ENCODE assay signal across 8 mouse cellular contexts in the genomic region with DNA sequence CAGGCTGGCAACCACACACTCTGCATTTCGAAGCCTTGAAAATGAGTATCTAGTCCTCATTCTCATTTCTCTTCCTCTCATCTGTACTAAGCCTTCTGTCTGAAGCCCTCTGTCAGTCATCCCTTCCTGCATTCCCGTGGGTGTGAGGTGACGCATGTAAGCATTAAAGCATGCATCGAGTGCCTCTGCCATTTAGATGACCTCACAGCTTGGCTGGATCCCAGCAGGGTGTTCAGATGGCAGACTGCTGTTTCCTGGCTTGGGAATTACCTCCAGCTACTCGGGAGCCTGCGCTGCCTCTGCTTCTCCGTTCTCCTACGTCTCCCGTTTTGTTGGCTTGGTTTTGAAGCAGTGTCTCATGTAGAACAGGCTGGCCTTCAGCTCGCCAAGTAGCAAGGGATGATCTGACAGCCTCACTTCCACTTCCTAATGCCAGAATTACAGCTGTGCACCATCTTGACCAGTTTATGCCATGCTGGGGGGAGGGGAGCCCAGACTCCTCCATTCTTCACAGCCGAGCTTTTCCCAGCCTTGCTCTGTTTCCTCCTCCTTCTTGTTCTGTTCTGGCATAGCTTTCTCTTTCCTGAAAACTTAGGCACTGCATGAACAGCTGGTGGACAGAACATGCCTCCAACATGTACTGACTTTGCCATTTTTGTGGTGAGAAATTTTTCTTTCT.
DNase-seq lines count a peak whose midpoint lies in the region; ATAC-seq and TF ChIP-seq lines count a peak whose summit lies in the region.

No protein-coding gene starts in this region.

- no peak for TF ChIP-seq CTCF in forebrain, postnatal 0 days (IDR thresholded peaks at IDR 0.05; ENCODE audit: low read depth)

- H3K9me3 ChIP-seq in forebrain, postnatal 0 days (ENCODE audit: low read length), result no peaks in the 10 kb centered on the region
- no peaks in the 10 kb centered on the region for H3K9me3 ChIP-seq in forebrain, embryonic 12.5 days
- H3K9me3 ChIP-seq in lung, embryonic 16.5 days (ENCODE audit: control insufficient read depth, low read length), result no peaks in the 10 kb centered on the region
- H3K9me3 ChIP-seq in liver, embryonic 11.5 days (ENCODE audit: control insufficient read depth, low read length), result no peaks in the 10 kb centered on the region

- H3K27ac ChIP-seq in forebrain, postnatal 0 days (ENCODE audit: low read depth, low read length), result no peak overlapping the region
- no peak overlapping the region for H3K27ac ChIP-seq in forebrain, embryonic 12.5 days
- 0 out of 2 replicates have a peak overlapping the region, but pooled peaks have one; percentile 14 for H3K27ac ChIP-seq in lung, embryonic 16.5 days (ENCODE audit: low read length)
- no peak overlapping the region for H3K27ac ChIP-seq in liver, embryonic 11.5 days (ENCODE audit: low read depth, low read length)

- peak; percentile 34; the same call in 1 of the 2 replicates for ATAC-seq in forebrain, postnatal 0 days
- no peak for ATAC-seq in forebrain, embryonic 12.5 days (ENCODE audit: low FRiP score)
- peak; percentile 79 for ATAC-seq in lung, embryonic 16.5 days (ENCODE audit: low read depth)
- ATAC-seq in liver, embryonic 11.5 days (replicated peaks; ENCODE audit: low FRiP score), result no peak

- H3K36me3 ChIP-seq in forebrain, postnatal 0 days (ENCODE audit: insufficient read depth), result peaks cover 6% of the 10 kb centered on the region; the same call in 1 of the 2 replicates
- H3K36me3 ChIP-seq in forebrain, embryonic 12.5 days (replicated peaks), result no peaks in the 10 kb centered on the region
- H3K36me3 ChIP-seq in lung, embryonic 16.5 days (ENCODE audit: control insufficient read depth, insufficient read depth, low read length), result no peaks in the 10 kb centered on the region
- no peaks in the 10 kb centered on the region for H3K36me3 ChIP-seq in liver, embryonic 11.5 days (ENCODE audit: control insufficient read depth, insufficient read depth, low read length)

- no peak overlapping the region for H3K4me2 ChIP-seq in forebrain, postnatal 0 days (ENCODE audit: low read depth)
- H3K4me2 ChIP-seq in forebrain, embryonic 12.5 days, result no peak overlapping the region
- H3K4me2 ChIP-seq in lung, embryonic 16.5 days (ENCODE audit: low read depth, low read length), result peak overlapping the region; percentile 37
- H3K4me2 ChIP-seq in liver, embryonic 11.5 days, result no peak overlapping the region

- intact Hi-C loops in heart, postnatal 10 days (cut with DNase I), result no loop called here

- no peaks in the 10 kb centered on the region for H3K27me3 ChIP-seq in forebrain, postnatal 0 days (ENCODE audit: insufficient read depth, low read length)
- H3K27me3 ChIP-seq in forebrain, embryonic 12.5 days, result peaks cover 42% of the 10 kb centered on the region
- no peaks in the 10 kb centered on the region for H3K27me3 ChIP-seq in lung, embryonic 16.5 days (ENCODE audit: control insufficient read depth, insufficient read depth, low read depth, low read length)
- no peaks in the 10 kb centered on the region for H3K27me3 ChIP-seq in liver, embryonic 11.5 days (replicated peaks; ENCODE audit: control insufficient read depth, insufficient read depth, low read length)

- no peaks in the 10 kb centered on the region for H3K4me1 ChIP-seq in forebrain, postnatal 0 days (ENCODE audit: insufficient read depth)
- peaks cover 15% of the 10 kb centered on the region for H3K4me1 ChIP-seq in forebrain, embryonic 12.5 days
- peaks cover 9% of the 10 kb centered on the region for H3K4me1 ChIP-seq in lung, embryonic 16.5 days (replicated peaks; ENCODE audit: control insufficient read depth, insufficient read depth, low read length)
- no peaks in the 10 kb centered on the region for H3K4me1 ChIP-seq in liver, embryonic 11.5 days (replicated peaks; ENCODE audit: control insufficient read depth, insufficient read depth, low read length)

- WGBS in forebrain, postnatal 0 days, result 32% methylated on average over 11 of the region's 11 CpGs
- 66% methylated on average over 11 of the region's 11 CpGs for WGBS in forebrain, embryonic 12.5 days
- 22% methylated on average over 11 of the region's 11 CpGs for WGBS in lung, embryonic 16.5 days
- 58% methylated on average over 11 of the region's 11 CpGs for WGBS in liver, embryonic 11.5 days

- H3K9ac ChIP-seq in forebrain, postnatal 0 days, result no peak overlapping the region
- H3K9ac ChIP-seq in forebrain, embryonic 12.5 days, result no peak overlapping the region
- H3K9ac ChIP-seq in lung, embryonic 16.5 days (ENCODE audit: low read length), result no peak overlapping the region
- H3K9ac ChIP-seq in liver, embryonic 11.5 days (ENCODE audit: low read depth, low read length), result no peak overlapping the region

- DNase-seq in forebrain, postnatal 0 days, result no peak
- DNase-seq in urinary bladder, postnatal 25 days (ENCODE audit: low spot score), result peak; percentile 18
- DNase-seq in urinary bladder, postnatal 4 days (ENCODE audit: low spot score in 2 of 2), result no peak
- peak; percentile 70 to 81 for DNase-seq in heart, postnatal 10 days
- no peak for DNase-seq in liver, embryonic 11.5 days (ENCODE audit: low spot score)
- DNase-seq in embryo, embryonic 10.5 days (ENCODE audit: low spot score), result no peak

- no peak overlapping the region for H3K4me3 ChIP-seq in forebrain, postnatal 0 days (ENCODE audit: low read depth, low read length)
- no peak overlapping the region for H3K4me3 ChIP-seq in forebrain, embryonic 12.5 days (replicated peaks)
- H3K4me3 ChIP-seq in lung, embryonic 16.5 days (ENCODE audit: low read length), result no peak overlapping the region
- no peak overlapping the region for H3K4me3 ChIP-seq in liver, embryonic 11.5 days (ENCODE audit: low read depth, low read length)

Comparison
In these comparisons a context has a peak if more than half of its experiments do, and no peak if none do; other contexts are left out.
1. ATAC-seq: peak in forebrain, postnatal 0 days (single experiment) and lung, embryonic 16.5 days (single experiment); none in forebrain, embryonic 12.5 days (single experiment) and liver, embryonic 11.5 days (single experiment).
2. DNase-seq: peak in urinary bladder, postnatal 25 days (single experiment) and heart, postnatal 10 days (2 of 2); none in forebrain, postnatal 0 days (single experiment), urinary bladder, postnatal 4 days (0 of 2), liver, embryonic 11.5 days (single experiment) and embryo, embryonic 10.5 days (single experiment).